Mouse (Mus musculus): ENCODE measurements around the gene 5830473C10Rik.

Gene 5830473C10Rik

GRCm38 (mm10) chr5:90646398-90646797 is 85.5 kb downstream of the 5830473C10Rik start:
- no peak for DNase-seq (ENCODE audit: low read depth in 2 of 2, low spot score in 2 of 2)
